Mouse (Mus musculus) mesoderm, embryonic 11.5 days (tissue): Measurements from ENCODE around the gene AC109138.7.
"Not testable (repeated sequence)": the region's sequence is repeated elsewhere in the genome, so short reads cannot be mapped to it uniquely, and the experiment has no call there.

Experiments used
- DNase-seq: peaks from one replicate; pipeline ENCODE4 v3.0.0-alpha.2; 2012; ENCODE audit warnings: low read depth, low spot score

Gene AC109138.7

GRCm38 (mm10) chr19:4248683-4249082, 34.5 kb downstream of the AC109138.7 start:
- not testable (repeated sequence) for DNase-seq

- DNase-seq = no peak
These were observed 40.1 kb downstream of the AC109138.7 start for GRCm38 (mm10) chr19:4254230-4254629.

GRCm38 (mm10) chr19:4255583-4256162, 41.5 kb downstream of the AC109138.7 start:
- no peak for DNase-seq

GRCm38 (mm10) chr19:4257216-4257896, 43.2 kb downstream of the AC109138.7 start:
- DNase-seq = peak; percentile 96

GRCm38 (mm10) chr19:4257897-4258252, 43.7 kb downstream of the AC109138.7 start:
- DNase-seq = no peak

- peak; percentile 22 for DNase-seq
These were observed 47.0 kb downstream of the AC109138.7 start for GRCm38 (mm10) chr19:4261038-4261698.

GRCm38 (mm10) chr19:4262756-4263155, 48.6 kb downstream of the AC109138.7 start:
- DNase-seq = no peak

GRCm38 (mm10) chr19:4263702-4264101, 49.5 kb downstream of the AC109138.7 start:
- DNase-seq = no peak

GRCm38 (mm10) chr19:4264171-4264780, 50.1 kb downstream of the AC109138.7 start:
- DNase-seq = no peak

GRCm38 (mm10) chr19:4265956-4266355, 51.8 kb downstream of the AC109138.7 start:
- no peak for DNase-seq

GRCm38 (mm10) chr19:4268566-4269361, 54.6 kb downstream of the AC109138.7 start, which contains the start of gene Ssh3:
TSS of gene Ssh3 (minus strand) at chr19:4269180.
- DNase-seq = peak; percentile 19

GRCm38 (mm10) chr19:4270187-4270586, 56.0 kb downstream of the AC109138.7 start:
- no peak for DNase-seq

GRCm38 (mm10) chr19:4270972-4271371, 56.8 kb downstream of the AC109138.7 start:
- no peak for DNase-seq

GRCm38 (mm10) chr19:4279487-4279886, 65.3 kb downstream of the AC109138.7 start:
- no peak for DNase-seq

GRCm38 (mm10) chr19:4280425-4280824, 66.3 kb downstream of the AC109138.7 start:
- DNase-seq = no peak
